ENCODE assay signal across 8 mouse cellular contexts in the genomic region with DNA sequence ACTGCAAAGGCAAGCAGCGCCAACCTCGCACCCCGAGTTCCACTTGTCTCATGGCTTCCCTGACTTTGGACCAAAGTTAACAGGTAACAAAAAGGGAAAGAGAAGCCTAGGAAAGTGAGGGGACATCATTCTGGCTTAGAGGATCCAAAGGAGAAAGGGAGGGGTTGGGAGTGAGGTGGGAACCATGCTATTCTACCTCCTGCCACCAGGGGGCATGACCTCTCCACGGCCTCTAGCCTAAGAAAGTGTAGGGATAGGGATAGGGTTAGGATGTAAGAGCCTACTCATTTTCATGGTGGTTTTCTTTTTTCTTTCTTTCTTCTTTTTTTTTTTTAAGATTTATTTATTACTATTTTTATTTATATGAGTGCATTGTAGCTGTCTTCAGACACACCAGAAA. TPM values are rescaled to one million over a fixed set of nuclear protein-coding genes. Genes with fewer than 3 reads are reported as not detected.
DNase-seq lines count a peak whose midpoint lies in the region; ATAC-seq and TF ChIP-seq lines count a peak whose summit lies in the region.

No protein-coding gene starts in this region.

- H3K27ac ChIP-seq in neural tube, embryonic 15.5 days (replicated peaks) = no peak overlapping the region
- no peak overlapping the region for H3K27ac ChIP-seq in midbrain, postnatal 0 days (ENCODE audit: low read depth, low read length)

- TF ChIP-seq CTCF in midbrain, postnatal 0 days (IDR thresholded peaks at IDR 0.05) = peak; percentile 84

- no peaks in the 10 kb centered on the region for H3K27me3 ChIP-seq in neural tube, embryonic 15.5 days (replicated peaks)
- no peaks in the 10 kb centered on the region for H3K27me3 ChIP-seq in midbrain, postnatal 0 days (ENCODE audit: insufficient read depth, low read length)

- peak; percentile 61 for DNase-seq in embryo, embryonic 10 days (ENCODE audit: low spot score)
- no peak for DNase-seq in embryo, embryonic 9.5 days (ENCODE audit: extremely low spot score)
- DNase-seq in neural tube, embryonic 10.5 days (ENCODE audit: extremely low spot score, low spot score) = peak; percentile 33
- peak; percentile 62 for DNase-seq in cerebellum, adult 8-10 months
- peak; percentile 22 for DNase-seq in midbrain, postnatal 0 days (ENCODE audit: low spot score)
- DNase-seq in right cerebral cortex, postnatal 36 days (ENCODE audit: low spot score in 2 of 2) = no peak

- H3K4me2 ChIP-seq in neural tube, embryonic 15.5 days = no peak overlapping the region
- no peak overlapping the region for H3K4me2 ChIP-seq in midbrain, postnatal 0 days (ENCODE audit: low read depth, low read length, poor library complexity, severe bottlenecking)

- H3K4me3 ChIP-seq in neural tube, embryonic 15.5 days (replicated peaks) = no peak overlapping the region
- no peak overlapping the region for H3K4me3 ChIP-seq in midbrain, postnatal 0 days (ENCODE audit: low read depth, low read length)

- no peaks in the 10 kb centered on the region for H3K9me3 ChIP-seq in neural tube, embryonic 15.5 days (replicated peaks)
- H3K9me3 ChIP-seq in midbrain, postnatal 0 days (ENCODE audit: low read length) = no peaks in the 10 kb centered on the region

- no peak overlapping the region for H3K9ac ChIP-seq in neural tube, embryonic 15.5 days (replicated peaks)
- H3K9ac ChIP-seq in midbrain, postnatal 0 days (replicated peaks; ENCODE audit: low read length, poor library complexity, severe bottlenecking) = no peak overlapping the region

- no peaks in the 10 kb centered on the region for H3K4me1 ChIP-seq in neural tube, embryonic 15.5 days
- H3K4me1 ChIP-seq in midbrain, postnatal 0 days (ENCODE audit: insufficient read depth, low read length) = no peaks in the 10 kb centered on the region

- ATAC-seq in neural tube, embryonic 15.5 days (ENCODE audit: low FRiP score) = no peak
- peak; percentile 58 for ATAC-seq in inflammation-experienced regulatory T-cells, adult 6 months
- ATAC-seq in midbrain, postnatal 0 days (ENCODE audit: low FRiP score) = no peak

- H3K36me3 ChIP-seq in neural tube, embryonic 15.5 days = peaks cover 65% of the 10 kb centered on the region
- H3K36me3 ChIP-seq in midbrain, postnatal 0 days (ENCODE audit: insufficient read depth, low read length) = peaks cover 38% of the 10 kb centered on the region

- WGBS in neural tube, embryonic 15.5 days = 80% methylated on average over 4 of the region's 4 CpGs
- WGBS in midbrain, postnatal 0 days = 80% methylated on average over 4 of the region's 4 CpGs

RNA-seq across cellular contexts. Expression of gene Ehd2, which starts 8.5 kb away (rescaled TPM):
- polyA plus RNA-seq in neural tube, embryonic 15.5 days (2015; fragmentation: Nextera tagmentation; extraction: Ambion mirVana) = 9.2 and 14.8 TPM in 2 replicates
- under 1 TPM in 2 of 3 experiments, not detected in 1; 0.19 to 0.34 TPM for polyA plus RNA-seq in inflammation-experienced regulatory T-cells, adult 6 months (2017; shearing (Covaris generic))
- total RNA-seq in midbrain, postnatal 0 days (2014; rRNA removed) = 5.6 and 5.9 TPM in 2 replicates
- 3.9 and 4.3 TPM in 2 replicates for polyA plus RNA-seq in midbrain, postnatal 0 days (2015; fragmentation: Nextera tagmentation; extraction: Ambion mirVana)

RNA-seq across cellular contexts. Expression of gene Nop53, which starts 30.0 kb away (rescaled TPM):
- polyA plus RNA-seq in neural tube, embryonic 15.5 days (2015; fragmentation: Nextera tagmentation; extraction: Ambion mirVana) = 108 and 127 TPM in 2 replicates
- 100 to 1,000 TPM; 272 to 320 (median 288) TPM for polyA plus RNA-seq in inflammation-experienced regulatory T-cells, adult 6 months (2017; shearing (Covaris generic))
- total RNA-seq in midbrain, postnatal 0 days (2014; rRNA removed) = 82.8 and 104 TPM in 2 replicates
- 128 and 143 TPM in 2 replicates for polyA plus RNA-seq in midbrain, postnatal 0 days (2015; fragmentation: Nextera tagmentation; extraction: Ambion mirVana)

RNA-seq across cellular contexts. Expression of gene Selenow, which starts 53.7 kb away (rescaled TPM):
- polyA plus RNA-seq in neural tube, embryonic 15.5 days (2015; fragmentation: Nextera tagmentation; extraction: Ambion mirVana) = 1,268 and 1,471 TPM in 2 replicates
- 100 to 1,000 TPM; 681 to 943 (median 889) TPM for polyA plus RNA-seq in inflammation-experienced regulatory T-cells, adult 6 months (2017; shearing (Covaris generic))
- 718 and 730 TPM in 2 replicates for total RNA-seq in midbrain, postnatal 0 days (2014; rRNA removed)
- polyA plus RNA-seq in midbrain, postnatal 0 days (2015; fragmentation: Nextera tagmentation; extraction: Ambion mirVana) = 2,106 and 2,315 TPM in 2 replicates

Comparison
In these comparisons a context has a peak if more than half of its experiments do, and no peak if none do; other contexts are left out.
1. DNase-seq: peak in embryo, embryonic 10 days (single experiment), neural tube, embryonic 10.5 days (single experiment), cerebellum, adult 8-10 months (single experiment) and midbrain, postnatal 0 days (single experiment); none in embryo, embryonic 9.5 days (single experiment) and right cerebral cortex, postnatal 36 days (0 of 2).